ENCODE assay signal across 23 mouse cellular contexts in genomic region chr5:53825886-53826285, GRCm38 (mm10). TPM values are rescaled to one million over a fixed set of nuclear protein-coding genes. Genes with fewer than 3 reads are reported as not detected.
DNase-seq lines count a peak whose midpoint lies in the region; ATAC-seq and TF ChIP-seq lines count a peak whose summit lies in the region.
"Had no signal": no experiment of that assay in that cellular context is flagged by ENCODE, and none has a peak within 500 bp of the region (broad histone marks: within the 10 kb centered on the region; RNA-seq: fewer than 3 reads in every experiment).

No protein-coding gene starts in this region.

- H3K27ac ChIP-seq in kidney, postnatal 0 days, result no peak overlapping the region
- H3K27ac ChIP-seq in kidney, embryonic 14.5 days (ENCODE audit: low read depth, low read length), result no peak overlapping the region
- H3K27ac ChIP-seq: forebrain, embryonic 10.5 days; forebrain, embryonic 13.5 days; gastrocnemius, adult 2 months; heart, embryonic 15.5 days; hindbrain, embryonic 14.5 days had no signal

- H3K9ac ChIP-seq in kidney, postnatal 0 days (ENCODE audit: low read depth, low read length), result no peak overlapping the region
- H3K9ac ChIP-seq in kidney, embryonic 14.5 days (ENCODE audit: low read depth, low read length), result no peak overlapping the region
- H3K9ac ChIP-seq: forebrain, embryonic 13.5 days; heart, embryonic 12.5 days; heart, embryonic 15.5 days; hindbrain, embryonic 14.5 days had no signal

- no peak overlapping the region for H3K4me3 ChIP-seq in kidney, postnatal 0 days (replicated peaks; ENCODE audit: low read depth, low read length)
- no peak overlapping the region for H3K4me3 ChIP-seq in kidney, embryonic 14.5 days (ENCODE audit: low read length)
- H3K4me3 ChIP-seq: forebrain, embryonic 10.5 days; forebrain, embryonic 13.5 days; gastrocnemius, adult 2 months; heart, embryonic 12.5 days; heart, embryonic 15.5 days had no signal

- H3K36me3 ChIP-seq in kidney, postnatal 0 days (ENCODE audit: insufficient read depth, low read length), result peaks cover 7% of the 10 kb centered on the region; the same call in 1 of the 2 replicates
- 0 out of 2 replicates have a peak, but pooled peaks cover 4% of the 10 kb centered on the region for H3K36me3 ChIP-seq in kidney, embryonic 14.5 days (ENCODE audit: control insufficient read depth, insufficient read depth, low read length)
- H3K36me3 ChIP-seq: heart, embryonic 15.5 days had no signal

- 52% methylated on average over 7 of the region's 7 CpGs for WGBS in kidney, postnatal 0 days
- WGBS in kidney, embryonic 14.5 days, result 51% methylated on average over 7 of the region's 7 CpGs

- no peak overlapping the region for H3K4me2 ChIP-seq in kidney, postnatal 0 days (ENCODE audit: low read length)
- H3K4me2 ChIP-seq in kidney, embryonic 14.5 days (replicated peaks; ENCODE audit: low read depth, low read length), result no peak overlapping the region
- H3K4me2 ChIP-seq: forebrain, embryonic 13.5 days; heart, embryonic 12.5 days; heart, embryonic 15.5 days; hindbrain, embryonic 14.5 days had no signal

- TF ChIP-seq CTCF in kidney, postnatal 0 days (IDR thresholded peaks at IDR 0.05; ENCODE audit: low read depth), result no peak

- H3K4me1 ChIP-seq in kidney, postnatal 0 days (replicated peaks; ENCODE audit: insufficient read depth, low read length), result no peaks in the 10 kb centered on the region
- no peaks in the 10 kb centered on the region for H3K4me1 ChIP-seq in kidney, embryonic 14.5 days (ENCODE audit: control insufficient read depth, insufficient read depth, low read length)
- H3K4me1 ChIP-seq: forebrain, embryonic 10.5 days; forebrain, embryonic 13.5 days; heart, embryonic 15.5 days had no signal

- no peaks in the 10 kb centered on the region for H3K9me3 ChIP-seq in kidney, postnatal 0 days (replicated peaks; ENCODE audit: low read length)
- H3K9me3 ChIP-seq in kidney, embryonic 14.5 days (ENCODE audit: control insufficient read depth, low read length), result no peaks in the 10 kb centered on the region
- H3K9me3 ChIP-seq: forebrain, embryonic 10.5 days; forebrain, embryonic 13.5 days; heart, embryonic 12.5 days; heart, embryonic 15.5 days had no signal

- DNase-seq in kidney, postnatal 0 days (ENCODE audit: low spot score), result peak; percentile 28
- no peak for DNase-seq in right cerebral cortex, postnatal 10 days (ENCODE audit: low spot score in 2 of 2)
- DNase-seq: adrenal gland, adult 8-10 months; adrenal gland, postnatal 25 days; cerebellum, adult 11-12 months; cerebellum, adult 8-10 months; cerebellum, postnatal 10 days; cerebellum, postnatal 36 days; gastrocnemius, adult 2 months; gastrocnemius, postnatal 25 days; heart, postnatal 10 days; heart, postnatal 36 days had no signal

- H3K27me3 ChIP-seq in kidney, postnatal 0 days (ENCODE audit: insufficient read depth, low read length), result no peaks in the 10 kb centered on the region
- H3K27me3 ChIP-seq in kidney, embryonic 14.5 days (ENCODE audit: control insufficient read depth, insufficient read depth, low read length), result no peaks in the 10 kb centered on the region
- H3K27me3 ChIP-seq: forebrain, embryonic 13.5 days; heart, embryonic 12.5 days; heart, embryonic 15.5 days had no signal

- ATAC-seq in kidney, postnatal 0 days (replicated peaks; ENCODE audit: low FRiP score, low read depth), result no peak
- ATAC-seq in kidney, embryonic 14.5 days (ENCODE audit: low FRiP score, low TSS enrichment), result no peak
- ATAC-seq in granulocyte monocyte progenitor cell, adult 5-6 weeks (replicated peaks; ENCODE audit: poor library complexity, severe bottlenecking), result peak; percentile 88
- ATAC-seq in megakaryocyte progenitor cell, adult 5-6 weeks (replicated peaks; ENCODE audit: poor library complexity), result peak; percentile 83
- ATAC-seq in frontal cortex, adult (ENCODE audit: low TSS enrichment), result no peak
- ATAC-seq: activated CD4-positive, CD25-positive, alpha-beta regulatory T cell, adult 4 months; forebrain, embryonic 13.5 days; forebrain, embryonic 16.5 days had no signal

RNA-seq across cellular contexts. Expression of gene Tbc1d19, which starts 16.5 kb away (rescaled TPM):
- 35.4 and 38.6 TPM in 2 replicates for polyA plus RNA-seq in kidney, postnatal 0 days (2015; fragmentation: Nextera tagmentation; extraction: Ambion mirVana)
- 38.6 and 43.8 TPM in 2 replicates for polyA plus RNA-seq in kidney, embryonic 14.5 days (2014; fragmentation: Nextera tagmentation; extraction: Ambion mirVana)
- total RNA-seq in granulocyte monocyte progenitor cell, adult 5-6 weeks (2014; fragmentation: Nextera tagmentation), result 8.8 and 13.8 TPM in 2 replicates
- total RNA-seq in granulocyte monocyte progenitor cell, adult 5-6 weeks (2017), result 10.6 and 16.2 TPM in 2 replicates
- 26.2 and 35.4 TPM in 2 replicates for total RNA-seq in megakaryocyte progenitor cell, adult 5-6 weeks (2015)
- 8.7 and 16.4 TPM in 2 replicates for total RNA-seq in megakaryocyte progenitor cell, adult 5-6 weeks (2017)

Comparison
In these comparisons a context has a peak if more than half of its experiments do, and no peak if none do; other contexts are left out.
1. ATAC-seq: peak in granulocyte monocyte progenitor cell, adult 5-6 weeks (single experiment) and megakaryocyte progenitor cell, adult 5-6 weeks (single experiment); none in kidney, postnatal 0 days (single experiment), kidney, embryonic 14.5 days (single experiment) and frontal cortex, adult (single experiment).